Mouse (Mus musculus) liver, adult 10 weeks (tissue): ENCODE results near the gene Khnyn. TPM values are rescaled to one million over a fixed set of nuclear protein-coding genes. Genes with fewer than 3 reads are reported as not detected.

ENCODE experiments used
- polyA plus RNA-seq: library from polyadenylated mRNA; stranded (reverse); fragments of 350-450 nt; fragmentation: Illumina TruSeq; extraction: RNeasy Lipid Tissue Mini Kit (QIAGEN cat#74804); gene quantifications from one replicate; pipeline ENCODE4 v1.2.3, GENCODE M21; 2014; ENCODE audit warnings: low read depth, low replicate concordance

Gene Khnyn
- polyA plus RNA-seq: 16.9 TPM

DNA sequence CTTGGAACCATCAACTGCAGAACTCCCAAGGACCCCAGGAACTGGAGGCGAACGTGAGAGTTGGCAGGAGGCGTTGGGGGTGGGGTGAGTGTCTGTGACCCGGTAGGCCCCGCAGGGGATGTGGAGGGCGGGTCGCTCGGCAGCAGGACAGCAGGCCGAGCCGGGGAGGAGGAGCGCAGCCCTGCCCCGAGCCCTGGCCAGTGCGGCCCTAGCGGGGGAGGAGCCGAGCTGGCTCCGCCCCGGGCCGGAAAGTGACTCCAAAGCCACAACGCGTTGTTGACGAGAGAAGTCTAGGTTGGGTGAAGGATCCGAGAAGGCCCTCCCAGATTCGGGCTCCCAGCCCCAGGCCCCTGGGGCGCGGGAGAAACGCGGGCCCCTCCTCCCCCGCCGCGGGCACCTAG, at the start of gene Khnyn:
Gene Khnyn, plus strand, starts transcription at position 235 of the 401 bp plus-strand sequence.

DNA sequence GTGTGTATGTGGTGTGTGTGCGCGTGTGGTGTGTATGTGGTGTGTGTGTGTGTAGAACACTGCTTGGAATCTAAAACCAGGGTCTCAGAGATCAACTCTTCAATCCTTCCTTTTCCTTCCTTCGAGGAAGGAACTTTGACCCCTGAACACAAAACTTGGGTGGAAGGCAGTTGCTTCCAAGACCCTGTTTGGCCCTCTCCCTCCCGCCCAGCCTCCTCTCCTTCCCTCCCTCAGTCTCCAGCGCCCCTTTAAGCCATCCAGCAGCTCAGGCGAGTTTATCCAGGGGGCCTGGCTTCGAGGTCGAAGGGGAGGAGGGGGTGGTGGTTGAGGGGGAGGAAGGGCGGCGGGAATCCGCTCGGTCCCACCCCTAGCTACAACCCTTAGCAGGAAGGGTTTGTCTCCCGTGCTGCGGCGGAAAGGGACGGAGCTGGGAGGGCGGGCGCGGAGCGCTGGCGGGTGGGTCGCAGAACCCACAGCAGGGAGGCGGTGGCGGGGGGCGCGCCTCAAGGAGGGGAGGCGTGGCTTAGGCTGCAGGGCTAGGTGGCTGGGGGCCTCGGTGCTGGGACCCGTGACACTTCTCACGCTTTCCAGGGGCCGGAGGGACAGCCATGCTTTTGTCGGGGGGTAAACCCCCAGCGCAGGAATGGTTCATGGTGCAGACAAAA, 31.0 kb upstream of the Khnyn start, which contains the start of gene Nynrin:
Gene Nynrin, plus strand, starts transcription at position 390 of the 665 bp plus-strand sequence.

GRCm38 (mm10) chr14:55884166-55884565, 581 bp upstream of the Khnyn start, which contains the start of gene Cbln3:
TSS of gene Cbln3 (minus strand) at chr14:55884392.

GRCm38 (mm10) chr14:55899701-55900413, 15.1 kb downstream of the Khnyn start, which contains the start of gene Sdr39u1:
TSS of gene Sdr39u1 (minus strand) at chr14:55900293.

GRCm38 (mm10) chr14:55944575-55944974, 59.8 kb downstream of the Khnyn start, which contains the start of gene Cma1:
TSS of gene Cma1 (minus strand) at chr14:55944675.

Other genes starting within 250 kb of the Khnyn start
- 5.0 TPM for gene Ipo4, start 249.0 kb upstream of the Khnyn start, polyA plus RNA-seq
- 0.66 TPM for gene Gm49378, start 247.1 kb upstream of the Khnyn start, polyA plus RNA-seq
- 26.3 TPM for gene Tm9sf1, start 241.1 kb upstream of the Khnyn start, polyA plus RNA-seq
- gene Tssk4, start 234.8 kb upstream of the Khnyn start, polyA plus RNA-seq: not detected
- 9.9 TPM for gene Mdp1, start 224.4 kb upstream of the Khnyn start, polyA plus RNA-seq
- gene Gmpr2, start 213.0 kb upstream of the Khnyn start, polyA plus RNA-seq: 16.3 TPM
- 75.4 TPM for gene Nedd8, start 212.8 kb upstream of the Khnyn start, polyA plus RNA-seq
- 4.1 TPM for gene Tinf2, start 203.1 kb upstream of the Khnyn start, polyA plus RNA-seq
- gene Tgm1, start 171.0 kb upstream of the Khnyn start, polyA plus RNA-seq: 0.66 TPM
- gene Rabggta, start 162.7 kb upstream of the Khnyn start, polyA plus RNA-seq: 1.4 TPM
- gene Dhrs1, start 139.3 kb upstream of the Khnyn start, polyA plus RNA-seq: 50.2 TPM
- gene Nop9, start 139.3 kb upstream of the Khnyn start, polyA plus RNA-seq: 5.4 TPM
- gene Cideb, start 126.5 kb upstream of the Khnyn start, polyA plus RNA-seq: 47.4 TPM
- 0.24 TPM for gene Ltb4r2, start 123.5 kb upstream of the Khnyn start, polyA plus RNA-seq
- gene Ltb4r1, start 119.0 kb upstream of the Khnyn start, polyA plus RNA-seq: not detected
- gene Adcy4, start 100.9 kb upstream of the Khnyn start, polyA plus RNA-seq: 0.58 TPM
- gene Ripk3, start 96.1 kb upstream of the Khnyn start, polyA plus RNA-seq: 0.53 TPM
- not detected for gene Nfatc4, start 61.8 kb upstream of the Khnyn start, polyA plus RNA-seq
- 0.05 TPM for gene Nynrin, start 30.9 kb upstream of the Khnyn start, polyA plus RNA-seq
- 0.19 TPM for gene Cbln3, start 555 bp upstream of the Khnyn start, polyA plus RNA-seq
- 6.6 TPM for gene Sdr39u1, start 15.3 kb downstream of the Khnyn start, polyA plus RNA-seq
- gene Cma1, start 59.7 kb downstream of the Khnyn start, polyA plus RNA-seq: not detected
- not detected for gene Cma2, start 66.0 kb downstream of the Khnyn start, polyA plus RNA-seq
- not detected for gene Mcpt1, start 133.0 kb downstream of the Khnyn start, polyA plus RNA-seq
- not detected for gene Mcpt9, start 145.5 kb downstream of the Khnyn start, polyA plus RNA-seq
- gene Mcpt2, start 157.1 kb downstream of the Khnyn start, polyA plus RNA-seq: not detected
- gene Mcpt4, start 177.4 kb downstream of the Khnyn start, polyA plus RNA-seq: not detected
- not detected for gene Mcpt8, start 200.3 kb downstream of the Khnyn start, polyA plus RNA-seq
- not detected for gene Ctsg, start 217.6 kb downstream of the Khnyn start, polyA plus RNA-seq
- not detected for gene Gzme, start 235.7 kb downstream of the Khnyn start, polyA plus RNA-seq
- not detected for gene Gzmd, start 247.7 kb downstream of the Khnyn start, polyA plus RNA-seq